Mouse (Mus musculus) midbrain, embryonic 13.5 days (tissue): ENCODE data around the gene Stam. TPM values are rescaled to one million over a fixed set of nuclear protein-coding genes. Genes with fewer than 3 reads are reported as not detected.
A peak's percentile ranks its signal among the peaks of the same experiment; 100 is the strongest.

Experiments used
- ATAC-seq: fragments of 200-750 bp; cut with Nextera tagmentation; 2 replicates; pipeline ENCODE4 v1.8.0; 2017; ENCODE audit warnings: mild to moderate bottlenecking, moderate TSS enrichment, moderate library complexity
- H3K27ac ChIP-seq: fragments of 300-500 bp; sonication (generic); 2 replicates; pipeline ENCODE4 v1.5.1; 2015; ENCODE audit warnings: inconsistent platforms, mild to moderate bottlenecking, moderate library complexity
- H3K27me3 ChIP-seq: fragments of 300-500 bp; sonication (generic); 2 replicates; pipeline ENCODE4 v1.6.1; 2015; ENCODE audit warnings: mild to moderate bottlenecking, inconsistent platforms
- H3K36me3 ChIP-seq: fragments of 300-500 bp; sonication (generic); 2 replicates; pipeline ENCODE4 v1.6.1; 2015; ENCODE audit warnings: mild to moderate bottlenecking, inconsistent platforms
- H3K4me1 ChIP-seq: fragments of 300-500 bp; sonication (generic); replicated peaks from 2 replicates; pipeline ENCODE4 v1.6.1; 2015; ENCODE audit warnings: inconsistent platforms
- H3K4me2 ChIP-seq: fragments of 300-500 bp; sonication (generic); replicated peaks from 2 replicates; pipeline ENCODE4 v1.6.1; 2015; ENCODE audit warnings: moderate library complexity, mild to moderate bottlenecking, inconsistent platforms
- H3K4me3 ChIP-seq: fragments of 300-500 bp; sonication (generic); replicated peaks from 2 replicates; pipeline ENCODE4 v1.5.1; 2015; ENCODE audit warnings: mild to moderate bottlenecking, inconsistent platforms
- H3K9ac ChIP-seq: fragments of 300-500 bp; sonication (generic); replicated peaks from 2 replicates; pipeline ENCODE4 v1.6.1; 2015; ENCODE audit warnings: mild to moderate bottlenecking, inconsistent platforms
- H3K9me3 ChIP-seq: fragments of 300-500 bp; sonication (generic); 2 replicates; pipeline ENCODE4 v1.6.1; 2016; ENCODE audit warnings: mild to moderate bottlenecking, inconsistent platforms
- WGBS: fragments of 180-500 bp; shearing (Covaris S2); methylation state at CpG from one replicate; pipeline ENCODE4 v1.1.7; 2015; 5-methylcytosine and 5-hydroxymethylcytosine counted together
- polyA plus RNA-seq: library from polyadenylated mRNA; unstranded; fragments of >200 nt; fragmentation: Nextera tagmentation; extraction: Ambion mirVana; gene quantifications from 2 replicates; pipeline ENCODE4 v1.2.1, GENCODE M21; 2015

The Stam gene
- polyA plus RNA-seq, result 121 and 126 TPM in 2 replicates

DNA sequence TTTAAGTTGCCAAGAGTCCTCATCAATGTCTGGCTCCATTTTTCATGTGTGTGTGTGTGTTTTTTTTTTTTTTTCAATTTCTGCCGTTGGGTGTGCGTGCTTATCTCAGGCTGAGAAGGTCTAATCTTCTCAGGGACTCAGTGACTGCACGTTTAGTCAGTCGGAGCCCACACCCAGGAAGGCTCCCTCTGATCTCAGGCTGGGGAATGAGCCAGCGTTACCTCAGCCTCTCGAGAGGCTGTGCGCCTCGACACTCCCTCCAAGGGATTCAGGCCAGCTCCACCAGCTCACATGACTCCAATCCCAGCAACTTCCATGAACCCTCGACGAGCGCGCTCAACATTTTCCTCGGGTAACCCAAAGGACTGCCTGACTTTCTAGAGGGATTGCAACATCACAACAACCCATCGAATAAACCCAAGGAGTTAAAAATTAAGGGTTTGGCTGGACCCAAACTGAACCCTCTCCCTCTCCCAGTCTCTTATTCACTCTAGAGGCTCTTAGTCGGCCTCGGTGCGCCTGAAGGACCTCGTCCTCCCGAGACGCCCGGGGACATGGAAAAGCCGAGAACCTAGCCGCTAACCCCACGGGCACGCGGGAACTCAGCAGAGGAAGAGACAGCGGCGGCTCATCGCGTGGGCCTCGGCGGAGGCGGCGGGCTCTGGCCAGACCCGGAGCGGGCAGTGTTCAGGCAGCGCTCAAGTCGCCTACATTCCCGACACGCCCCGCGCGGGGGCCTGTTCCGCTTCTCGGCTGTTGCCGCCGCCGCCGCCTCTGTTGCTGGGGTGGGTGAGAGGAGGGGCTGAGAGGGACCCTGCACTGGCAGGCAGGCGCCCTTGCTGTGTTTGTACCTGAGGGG lies at the start of gene Stam:
TSS of gene Stam (plus strand) at position 737 of the 859 bp plus-strand sequence.
- Histone ChIP-seq H3K4me3 (peak within 1 kb of the TSS; percentile 88), H3K4me1 (peaks cover 25% of the 10 kb centered on the region), H3K9me3 (no peaks in the 10 kb centered on the region), H3K9ac (peak within 1 kb of the TSS; percentile 96), H3K36me3 (no peaks in the 10 kb centered on the region), H3K27me3 (no peaks in the 10 kb centered on the region), H3K27ac (peak within 1 kb of the TSS; percentile 94), H3K4me2 (peak within 1 kb of the TSS; percentile 70)
- WGBS, result under 1% methylated on average over 50 of the region's 50 CpGs
- ATAC-seq, result peak; percentile 99

DNA sequence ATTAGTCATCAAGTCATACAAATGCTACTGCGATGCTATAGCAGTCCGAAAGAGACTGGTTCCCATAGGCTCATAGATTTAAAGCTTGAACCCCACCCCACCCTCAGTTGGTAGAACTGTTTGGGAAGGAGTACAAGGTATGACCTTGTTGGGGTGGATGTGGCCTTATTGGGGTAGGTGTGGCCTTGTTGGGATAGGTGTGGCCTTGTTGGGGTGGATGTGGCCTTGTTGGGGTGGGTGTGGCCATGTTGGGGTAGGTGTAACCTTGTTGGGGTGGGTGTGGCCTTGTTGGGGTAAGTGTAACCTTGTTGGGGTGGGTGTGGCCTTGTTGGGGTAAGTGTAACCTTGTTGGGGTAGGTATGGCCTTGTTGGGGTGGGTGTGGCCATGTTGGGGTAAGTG lies 32.6 kb upstream of the Stam start:
- no peak overlapping the region for H3K4me2 ChIP-seq
- no peaks in the 10 kb centered on the region for H3K4me1 ChIP-seq
- peaks cover 6% of the 10 kb centered on the region for H3K36me3 ChIP-seq
- H3K27ac ChIP-seq, result no peak overlapping the region
- no peaks in the 10 kb centered on the region for H3K9me3 ChIP-seq
- H3K27me3 ChIP-seq, result no peaks in the 10 kb centered on the region
- ATAC-seq, result no peak
- no peak overlapping the region for H3K4me3 ChIP-seq
- 100% methylated on average over 2 of the region's 2 CpGs for whole genome bisulfite sequencing
- H3K9ac ChIP-seq, result no peak overlapping the region

DNA sequence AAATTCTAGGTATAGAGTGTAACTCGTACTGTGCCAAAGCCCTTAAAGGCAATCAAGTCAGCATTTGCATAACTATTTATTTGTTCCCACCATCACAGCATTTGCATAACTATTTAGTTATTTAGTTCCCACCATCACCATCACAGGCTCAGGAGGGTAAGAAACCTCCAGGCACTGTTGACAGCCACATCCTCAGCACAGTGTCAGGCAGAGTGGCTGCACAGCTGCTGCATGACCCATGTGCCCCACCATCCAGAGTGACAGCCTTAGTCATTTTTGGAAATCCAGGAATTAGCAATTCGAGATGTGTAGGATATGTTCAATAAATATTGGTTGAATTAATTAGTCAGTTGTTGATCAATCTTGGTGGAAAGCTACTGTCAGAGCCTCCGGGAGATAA lies 30.9 kb upstream of the Stam start:
- H3K4me2 ChIP-seq, result no peak overlapping the region
- peaks cover 6% of the 10 kb centered on the region for H3K36me3 ChIP-seq
- H3K9me3 ChIP-seq, result no peaks in the 10 kb centered on the region
- no peak overlapping the region for H3K9ac ChIP-seq
- WGBS, result 82% methylated on average over 3 of the region's 3 CpGs
- no peaks in the 10 kb centered on the region for H3K4me1 ChIP-seq
- no peak overlapping the region for H3K4me3 ChIP-seq
- peak; percentile 53; the same call in 1 of the 2 replicates for ATAC-seq
- no peak overlapping the region for H3K27ac ChIP-seq
- no peaks in the 10 kb centered on the region for H3K27me3 ChIP-seq

DNA sequence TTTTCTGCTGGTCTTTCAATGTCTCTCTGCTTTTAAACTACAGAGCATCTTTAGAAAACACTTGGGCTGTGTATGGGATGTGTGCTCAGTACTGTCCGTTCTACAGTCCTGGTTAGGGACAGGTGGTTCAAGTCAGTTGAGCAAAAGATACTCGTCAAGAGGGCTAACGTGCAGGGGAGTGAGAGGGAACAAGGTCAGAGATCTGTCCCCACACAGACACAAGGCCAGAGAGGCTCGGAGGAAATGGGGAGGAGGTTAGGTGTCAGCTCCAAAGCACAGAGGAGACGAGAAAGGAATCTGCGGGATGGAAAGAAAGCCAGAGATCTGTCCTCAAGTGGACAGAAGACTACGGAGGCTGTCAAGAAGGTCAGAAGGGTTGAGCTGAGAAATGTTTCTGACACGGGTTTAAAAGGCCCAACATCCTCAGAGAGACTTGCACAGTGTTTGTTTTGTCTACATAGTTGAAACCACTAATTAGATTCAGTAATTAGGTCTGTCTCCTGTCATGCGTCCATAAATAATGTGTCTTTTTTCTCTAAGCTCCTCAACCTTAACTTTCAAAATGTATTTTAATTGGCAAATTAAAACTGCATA lies 30.2 kb upstream of the Stam start:
- 72% methylated on average over 9 of the region's 9 CpGs for WGBS
- Histone ChIP-seq H3K9me3 (no peaks in the 10 kb centered on the region), H3K4me1 (no peaks in the 10 kb centered on the region), H3K4me2 (no peak overlapping the region), H3K27me3 (no peaks in the 10 kb centered on the region), H3K4me3 (no peak overlapping the region), H3K27ac (no peak overlapping the region), H3K9ac (no peak overlapping the region), H3K36me3 (peaks cover 6% of the 10 kb centered on the region)
- ATAC-seq, result no peak; the same call in 1 of the 2 replicates

DNA sequence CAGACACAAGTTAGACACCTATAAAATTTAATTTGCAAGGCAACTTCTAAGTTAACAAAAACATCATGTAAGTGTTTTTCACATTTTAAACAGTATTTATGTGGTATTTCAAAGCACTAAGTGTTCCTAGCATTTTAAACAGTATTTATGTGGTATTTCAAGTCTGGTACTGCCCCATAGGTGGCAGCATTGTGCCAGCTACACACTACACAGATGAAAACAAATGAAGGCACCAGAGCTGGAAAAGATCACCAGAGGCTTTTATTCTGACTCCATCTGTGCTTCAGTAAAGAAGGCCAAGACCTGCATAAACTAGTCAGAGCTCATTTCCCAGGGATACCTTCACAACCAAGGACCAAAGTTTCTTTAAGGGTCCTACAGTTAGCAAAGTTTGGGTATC lies 25.5 kb upstream of the Stam start:
- no peaks in the 10 kb centered on the region for H3K36me3 ChIP-seq
- no peaks in the 10 kb centered on the region for H3K9me3 ChIP-seq
- peaks cover under 1% of the 10 kb centered on the region; the same call in 1 of the 2 replicates for H3K4me1 ChIP-seq
- H3K9ac ChIP-seq, result no peak overlapping the region
- no peaks in the 10 kb centered on the region for H3K27me3 ChIP-seq
- H3K4me2 ChIP-seq, result no peak overlapping the region
- no peak overlapping the region for H3K27ac ChIP-seq
- no peak overlapping the region for H3K4me3 ChIP-seq
- ATAC-seq, result peak; percentile 85

DNA sequence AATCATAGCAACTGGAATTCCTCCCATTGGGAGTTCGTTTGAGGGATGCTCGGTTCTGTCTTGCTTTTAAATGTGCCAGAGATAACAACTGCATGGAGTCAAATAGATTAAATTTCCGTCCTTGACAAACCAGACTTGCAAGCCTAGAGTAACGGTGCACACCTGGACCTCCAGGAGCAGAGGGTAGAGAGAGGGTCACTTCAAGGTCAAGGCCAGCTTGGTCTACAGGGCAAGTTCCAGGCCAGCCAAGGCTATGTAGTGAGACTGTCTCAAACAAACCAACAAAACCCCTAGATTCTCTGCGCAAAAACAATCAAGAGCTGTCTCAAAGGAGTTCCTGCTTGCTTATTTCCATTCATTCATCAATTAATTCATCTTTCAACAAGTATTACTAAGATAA lies 25.1 kb upstream of the Stam start:
- Histone ChIP-seq H3K4me1 (peaks cover 5% of the 10 kb centered on the region; the same call in 1 of the 2 replicates), H3K9me3 (no peaks in the 10 kb centered on the region), H3K27me3 (0 out of 2 replicates have a peak, but pooled peaks cover 3% of the 10 kb centered on the region), H3K9ac (no peak overlapping the region), H3K27ac (no peak overlapping the region), H3K36me3 (no peaks in the 10 kb centered on the region), H3K4me2 (no peak overlapping the region), H3K4me3 (no peak overlapping the region)
- WGBS, result 79% methylated on average over 5 of the region's 5 CpGs
- no peak for ATAC-seq

DNA sequence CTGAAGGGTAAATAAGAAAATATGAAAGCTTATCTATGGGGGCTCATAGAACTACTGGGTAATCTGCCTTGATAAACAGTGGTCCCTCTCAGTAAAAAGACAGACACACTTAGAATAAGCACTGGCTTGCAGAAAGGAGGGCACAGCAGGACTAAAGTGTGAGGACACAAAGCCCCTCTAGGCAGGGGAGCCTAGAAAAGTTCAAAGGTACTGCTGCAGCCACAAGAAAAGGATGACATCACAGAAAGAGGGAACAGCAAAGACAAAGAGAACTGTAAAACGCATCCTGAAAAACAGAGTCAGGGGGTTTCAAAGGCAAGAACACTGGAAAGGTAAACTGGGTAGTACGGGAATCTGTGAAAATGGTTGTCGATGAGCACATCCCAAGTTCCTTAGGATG lies 20.3 kb upstream of the Stam start:
- H3K4me3 ChIP-seq, result no peak overlapping the region

DNA sequence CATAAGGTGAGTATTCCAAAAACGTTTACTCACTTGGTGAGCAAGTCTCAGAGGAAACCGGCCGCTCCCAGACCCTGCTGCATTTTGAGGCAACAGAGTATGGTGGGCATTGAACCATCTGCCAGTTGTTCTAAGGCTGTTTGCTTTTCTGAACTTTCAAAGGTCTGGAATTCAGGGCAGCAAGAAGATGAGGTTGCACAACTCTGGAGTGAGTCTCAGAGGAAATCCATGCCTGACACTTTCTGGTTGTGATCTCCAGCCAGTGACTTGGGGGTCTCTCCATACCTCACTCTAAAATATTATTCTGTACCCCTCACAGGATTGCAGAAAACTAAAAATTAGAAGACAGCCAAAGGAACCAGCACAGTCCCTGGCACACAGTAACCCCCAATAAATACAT lies 19.7 kb upstream of the Stam start:
- H3K4me1 ChIP-seq, result peaks cover 14% of the 10 kb centered on the region; the same call in 1 of the 2 replicates
- H3K9ac ChIP-seq, result no peak overlapping the region
- WGBS, result 44% methylated on average over 3 of the region's 3 CpGs
- H3K27ac ChIP-seq, result no peak overlapping the region
- H3K4me2 ChIP-seq, result peak overlapping the region; percentile 75
- H3K36me3 ChIP-seq, result no peaks in the 10 kb centered on the region
- H3K27me3 ChIP-seq, result 0 out of 2 replicates have a peak, but pooled peaks cover 3% of the 10 kb centered on the region
- H3K9me3 ChIP-seq, result no peaks in the 10 kb centered on the region
- no peak for ATAC-seq
- no peak overlapping the region for H3K4me3 ChIP-seq

More for the DNA sequence above, 20.3 kb upstream of the Stam start:
- Histone ChIP-seq H3K9me3 (no peaks in the 10 kb centered on the region), H3K36me3 (no peaks in the 10 kb centered on the region), H3K27me3 (0 out of 2 replicates have a peak, but pooled peaks cover 3% of the 10 kb centered on the region), H3K27ac (no peak overlapping the region), H3K4me1 (peaks cover 14% of the 10 kb centered on the region; the same call in 1 of the 2 replicates), H3K4me2 (peak overlapping the region; percentile 75; the same call in 1 of the 2 replicates), H3K9ac (no peak overlapping the region)
- 55% methylated on average over 3 of the region's 3 CpGs for WGBS
- ATAC-seq, result no peak

DNA sequence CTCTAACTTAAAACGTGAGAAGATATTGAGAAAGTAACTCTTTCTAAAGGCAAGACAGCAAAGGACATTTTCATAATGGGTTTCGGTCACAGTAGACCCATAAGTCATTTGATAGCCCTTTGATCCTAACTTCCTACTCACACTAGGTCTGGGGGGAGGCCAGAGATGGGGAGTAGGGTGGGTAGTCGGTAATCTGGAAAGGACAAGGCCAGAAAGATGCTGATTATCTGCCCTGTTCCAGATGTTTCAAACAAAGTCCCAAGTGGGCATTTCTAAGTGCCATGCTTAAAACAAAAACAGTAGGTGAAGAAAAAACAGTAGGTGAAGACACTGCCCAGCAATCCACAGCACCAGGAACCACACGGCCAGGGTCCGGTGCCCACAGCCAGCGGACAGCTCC lies 19.2 kb upstream of the Stam start:
- H3K4me2 ChIP-seq, result peak overlapping the region; percentile 75
- 3% methylated on average over 6 of the region's 6 CpGs for WGBS
- 0 out of 2 replicates have a peak, but pooled peaks cover 3% of the 10 kb centered on the region for H3K27me3 ChIP-seq

DNA sequence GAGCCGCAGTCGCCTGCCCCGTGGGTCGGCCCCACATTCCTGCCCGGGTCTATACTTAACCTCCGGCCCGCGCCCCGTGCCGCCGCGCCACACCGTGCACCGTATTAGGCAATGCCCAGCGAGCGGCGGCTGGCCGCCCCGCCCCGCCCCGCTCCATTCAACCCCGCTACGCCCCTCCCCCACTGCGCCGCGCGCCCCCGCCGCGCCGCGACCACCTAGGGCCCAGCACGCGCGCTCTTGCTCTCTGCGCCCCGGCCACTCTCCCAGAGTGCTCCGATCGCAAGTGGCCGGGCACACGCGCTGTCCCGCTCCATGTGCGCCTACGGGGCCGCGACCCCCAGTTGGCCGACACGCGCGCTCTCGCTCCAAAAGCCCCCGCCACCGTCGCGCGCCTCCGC lies 18.7 kb upstream of the Stam start:
- Histone ChIP-seq H3K4me1 (peaks cover 14% of the 10 kb centered on the region; the same call in 1 of the 2 replicates), H3K27me3 (0 out of 2 replicates have a peak, but pooled peaks cover 3% of the 10 kb centered on the region), H3K4me3 (peak overlapping the region; percentile 73), H3K9me3 (no peaks in the 10 kb centered on the region), H3K4me2 (peak overlapping the region; percentile 75), H3K27ac (peak overlapping the region; percentile 93), H3K36me3 (no peaks in the 10 kb centered on the region), H3K9ac (peak overlapping the region; percentile 84)
- under 1% methylated on average over 40 of the region's 58 CpGs for WGBS
- ATAC-seq, result peak; percentile 94

More for the DNA sequence above, 19.2 kb upstream of the Stam start:
- peak overlapping the region; percentile 73 for H3K4me3 ChIP-seq
- no peaks in the 10 kb centered on the region for H3K36me3 ChIP-seq
- peak; percentile 6; the same call in 1 of the 2 replicates for ATAC-seq
- H3K4me1 ChIP-seq, result peaks cover 14% of the 10 kb centered on the region; the same call in 1 of the 2 replicates
- peak overlapping the region; percentile 93 for H3K27ac ChIP-seq
- peak overlapping the region; percentile 84 for H3K9ac ChIP-seq
- H3K9me3 ChIP-seq, result no peaks in the 10 kb centered on the region

DNA sequence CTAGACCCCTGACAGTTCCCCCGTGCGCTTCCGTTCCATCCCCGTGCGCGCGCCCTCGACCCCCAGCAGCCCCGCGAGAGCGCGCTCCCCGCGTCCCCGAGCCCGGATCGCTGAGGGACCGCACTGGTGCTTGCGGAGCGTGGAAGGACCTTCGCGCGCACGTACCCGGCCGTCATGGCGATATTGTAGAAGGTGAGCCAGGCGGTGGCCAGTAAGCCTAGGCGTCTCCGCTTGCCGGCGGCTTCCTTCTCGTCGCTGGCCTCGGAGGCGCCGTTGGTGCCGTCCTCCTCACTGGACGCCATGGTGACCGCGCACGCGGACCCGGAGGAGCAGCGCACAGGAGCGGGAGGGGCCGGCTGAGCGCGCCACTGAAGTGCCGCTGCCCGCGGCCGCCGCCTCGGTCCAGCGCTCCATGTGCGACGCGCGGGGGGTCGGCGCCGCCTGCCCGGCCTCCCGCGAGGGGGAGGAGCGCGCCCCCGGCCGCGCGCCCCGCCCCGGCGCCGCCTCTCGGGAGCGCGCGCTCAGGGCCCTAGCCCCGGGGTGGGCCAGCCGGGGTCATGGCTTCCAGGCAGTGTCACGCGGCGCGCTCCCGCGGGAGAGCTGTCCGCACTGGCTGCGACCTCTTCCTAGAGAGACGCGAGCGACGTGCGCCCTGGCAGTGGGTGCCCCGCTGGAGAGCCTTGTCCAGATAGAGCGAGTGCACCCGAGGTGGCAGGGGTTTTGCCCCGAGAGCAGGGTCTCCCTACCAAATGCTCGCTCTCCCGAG lies 18.1 kb upstream of the Stam start, which contains the start of gene Hacd1:
TSS of gene Hacd1 (minus strand) at position 570 of the 766 bp plus-strand sequence.
- peaks cover 14% of the 10 kb centered on the region; the same call in 1 of the 2 replicates for H3K4me1 ChIP-seq
- no peaks in the 10 kb centered on the region for H3K36me3 ChIP-seq
- H3K9me3 ChIP-seq, result no peaks in the 10 kb centered on the region
- peak within 1 kb of the TSS; percentile 84 for H3K9ac ChIP-seq
- peak; percentile 91 for ATAC-seq
- peak within 1 kb of the TSS; percentile 75 for H3K4me2 ChIP-seq
- 0 out of 2 replicates have a peak, but pooled peaks cover 3% of the 10 kb centered on the region for H3K27me3 ChIP-seq
- WGBS, result 1% methylated on average over 80 of the region's 101 CpGs
- peak within 1 kb of the TSS; percentile 93 for H3K27ac ChIP-seq
- peak within 1 kb of the TSS; percentile 73 for H3K4me3 ChIP-seq
